Mouse (Mus musculus) layer of hippocampus, adult 2 months (tissue): ENCODE measurements around the gene Pik3c2g. TPM values are rescaled to one million over a fixed set of nuclear protein-coding genes. Genes with fewer than 3 reads are reported as not detected.
"Not testable (repeated sequence)": the region's sequence is repeated elsewhere in the genome, so short reads cannot be mapped to it uniquely, and the experiment has no call there.

Experiments
- DNase-seq, 2 experiments: peaks; one replicate each; pipeline ENCODE4 v3.0.0; 2022; ENCODE audit warnings: low spot score in 2 of 2
- H3K27ac ChIP-seq: fragments of 200-600 bp; 2 replicates; pipeline ENCODE4 v1.8.1; 2022
- H3K4me3 ChIP-seq: fragments of 200-600 bp; 2 replicates; pipeline ENCODE4 v1.8.1; 2022; ENCODE audit warnings: mild to moderate bottlenecking
- CTCF ChIP-seq: fragments of 200-600 bp; conservative IDR thresholded peaks from 2 replicates; pipeline ENCODE4 v1.8.1; 2022; ENCODE audit warnings: antibody characterized with exemption, mild to moderate bottlenecking, moderate library complexity
- total RNA-seq, 2 experiments: library from RNA; stranded (reverse); gene quantifications; 2 replicates each; pipeline ENCODE4 v1.2.3; 2021

Gene Pik3c2g
- total RNA-seq, 2 experiments from 2014 or later = 0.33 TPM; not detected in 1

DNA sequence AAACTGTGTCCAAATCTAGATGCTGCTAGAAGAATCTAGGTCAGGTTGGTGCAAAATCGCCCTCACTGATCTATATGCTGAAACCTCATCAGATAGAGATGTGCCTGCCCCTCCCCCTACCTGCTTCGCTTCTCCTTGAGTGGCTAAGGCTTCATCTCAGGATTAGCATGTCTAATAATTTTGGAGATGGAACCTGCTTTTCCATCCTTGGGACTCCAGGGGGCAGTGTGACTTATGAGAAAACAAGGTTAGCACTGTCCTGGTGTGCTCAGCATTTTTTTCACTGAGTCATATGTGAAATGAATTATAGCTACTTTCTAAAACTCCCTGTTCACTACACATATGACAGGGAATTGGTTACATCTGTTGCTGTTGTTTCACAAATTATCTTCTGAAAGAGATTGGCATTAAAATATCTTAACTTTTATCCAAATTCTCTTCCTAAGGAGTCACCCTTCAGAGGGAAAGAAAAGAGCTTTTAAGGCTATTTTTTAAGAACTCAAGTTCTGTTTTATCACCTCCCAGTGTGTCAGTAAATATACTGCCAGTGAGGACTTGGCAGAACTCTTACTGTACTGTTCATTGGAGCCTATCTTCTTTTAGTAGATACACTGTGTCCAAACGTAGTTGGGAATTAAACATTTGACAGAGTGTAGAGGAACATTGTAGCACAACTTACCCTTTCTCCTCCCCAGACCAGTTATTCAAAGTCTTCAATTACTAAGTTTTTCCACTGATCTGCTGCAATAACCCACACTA, 287.6 kb downstream of the Pik3c2g start:
- Histone ChIP-seq H3K4me3 (no peak overlapping the region), H3K27ac (peak overlapping the region; percentile 1; the same call in 1 of the 2 replicates)
- peak; percentile 90 for TF ChIP-seq CTCF
- DNase-seq = peak; percentile 53 to 62

DNA sequence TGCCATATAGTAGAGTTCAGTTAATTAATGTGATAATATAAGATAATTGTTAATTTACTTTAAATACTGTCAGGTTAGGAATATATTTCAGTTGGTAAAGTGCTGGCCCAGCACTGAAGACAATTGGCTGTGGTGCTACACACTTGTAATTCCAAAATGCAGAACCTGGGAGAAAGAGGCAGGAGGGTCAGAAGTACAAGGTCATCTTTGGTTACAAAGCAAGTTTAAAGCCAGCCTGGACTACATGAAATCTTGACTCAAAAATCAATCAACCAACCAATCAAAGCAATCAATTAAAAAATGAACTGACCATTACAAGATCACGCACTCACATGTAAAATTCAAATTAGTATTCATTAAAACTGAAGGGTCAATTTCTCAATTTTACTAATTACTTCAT, 289.7 kb downstream of the Pik3c2g start:
- DNase-seq = no peak
- Histone ChIP-seq H3K4me3 (no peak overlapping the region), H3K27ac (no peak overlapping the region)
- TF ChIP-seq CTCF = no peak

DNA sequence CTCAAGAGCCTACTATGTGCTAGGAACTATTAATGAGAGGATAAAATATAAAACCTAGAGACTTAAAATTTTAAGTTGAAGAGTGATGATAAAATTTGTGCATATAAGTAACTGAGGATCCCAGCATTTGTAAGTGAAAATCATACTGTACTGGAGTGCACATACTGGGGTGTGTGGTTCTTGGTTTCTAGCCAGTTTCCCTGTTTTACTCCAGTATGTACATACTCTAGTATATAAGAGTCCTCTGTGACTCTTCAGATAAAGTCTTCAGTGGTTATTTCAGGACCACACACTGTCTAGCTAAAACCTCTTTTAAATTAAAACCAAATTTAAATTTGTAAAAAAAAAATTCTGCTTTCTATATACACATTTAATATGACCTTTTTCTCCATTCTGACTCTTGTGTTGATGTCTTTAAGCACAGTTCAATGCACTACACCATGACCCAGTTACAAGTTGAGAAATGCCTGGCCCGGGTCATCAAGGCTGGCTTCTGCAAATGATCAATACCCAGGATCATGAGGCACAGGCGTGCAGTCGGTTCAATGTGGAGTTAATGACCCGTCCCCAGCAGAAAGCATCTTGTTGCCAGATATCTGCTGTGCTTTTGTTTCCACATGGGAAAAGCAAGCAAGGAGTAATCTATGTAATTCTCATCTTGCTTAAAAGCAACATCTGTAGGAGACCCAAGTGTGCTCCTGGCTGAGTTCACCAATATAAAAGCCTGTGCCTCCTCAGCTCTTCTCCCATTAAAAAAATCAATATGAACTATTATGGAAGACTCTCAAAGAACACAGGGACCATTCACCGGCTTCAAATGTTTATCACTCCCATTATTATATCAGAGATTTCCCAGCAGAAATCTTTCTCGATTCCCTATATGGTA, 290.7 kb downstream of the Pik3c2g start:
- peak overlapping the region; percentile 67 for H3K27ac ChIP-seq
- TF ChIP-seq CTCF = no peak
- no peak overlapping the region for H3K4me3 ChIP-seq
- DNase-seq = no peak

DNA sequence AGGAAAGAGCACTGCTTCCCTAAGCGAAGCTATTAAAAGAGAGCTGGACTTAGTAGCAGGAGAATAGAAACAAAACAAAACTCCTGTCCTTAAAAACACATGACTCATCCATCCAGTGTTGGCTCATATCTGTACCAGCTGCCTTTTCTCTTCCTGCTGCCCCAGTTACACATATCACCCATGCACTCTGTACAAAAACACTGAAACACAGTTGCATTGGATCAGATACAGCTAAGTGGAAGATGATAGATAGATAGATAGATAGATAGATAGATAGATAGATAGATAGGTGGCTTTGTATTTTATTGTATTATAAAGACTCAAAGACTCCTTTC, 291.3 kb downstream of the Pik3c2g start:
- H3K27ac ChIP-seq = peak overlapping the region; percentile 67
- H3K4me3 ChIP-seq = no peak overlapping the region
- DNase-seq = peak in 1 of 2 experiments; percentile 4
- TF ChIP-seq CTCF = no peak

DNA sequence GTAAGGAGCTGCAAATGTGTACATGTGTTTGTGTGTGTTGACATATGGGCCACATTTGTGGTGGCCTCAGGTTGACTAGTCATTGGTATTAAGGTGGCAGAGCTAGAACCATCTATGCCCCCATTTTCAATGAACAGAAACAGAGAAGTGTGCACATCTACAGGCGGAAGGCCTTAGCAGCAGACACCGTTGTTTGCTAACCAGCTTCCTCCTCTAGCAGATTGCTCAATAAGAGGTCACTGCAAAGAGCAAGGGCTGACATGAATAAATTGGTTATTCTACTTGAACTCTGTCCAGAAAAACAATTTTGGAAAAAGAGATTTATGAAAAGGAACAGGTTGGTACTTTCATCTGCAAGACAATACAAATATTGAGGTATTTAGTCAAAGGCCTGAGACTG, 295.1 kb downstream of the Pik3c2g start:
- Histone ChIP-seq H3K27ac (no peak overlapping the region), H3K4me3 (no peak overlapping the region)
- no peak for DNase-seq
- TF ChIP-seq CTCF = no peak

DNA sequence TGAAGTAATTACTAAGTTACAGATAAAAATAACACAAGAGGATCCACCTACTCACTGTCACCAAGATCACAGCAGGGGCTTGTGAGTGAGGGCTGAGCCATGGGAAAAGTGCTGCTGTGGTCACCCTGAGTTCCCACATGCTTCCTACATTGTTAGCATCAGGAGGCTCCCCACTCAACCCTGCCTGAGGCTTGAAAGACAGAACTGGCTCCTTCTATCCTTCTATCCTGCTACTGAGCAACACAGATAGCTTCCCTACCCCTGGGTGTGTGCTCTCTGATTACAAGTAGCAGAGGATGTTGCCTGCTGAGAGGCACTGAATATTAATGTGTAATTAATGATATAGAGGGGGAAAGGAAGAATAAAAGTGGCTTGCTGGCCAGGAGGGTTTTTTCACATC, 300.2 kb downstream of the Pik3c2g start:
- DNase-seq = no peak
- Histone ChIP-seq H3K27ac (no peak overlapping the region), H3K4me3 (no peak overlapping the region)
- TF ChIP-seq CTCF = no peak

DNA sequence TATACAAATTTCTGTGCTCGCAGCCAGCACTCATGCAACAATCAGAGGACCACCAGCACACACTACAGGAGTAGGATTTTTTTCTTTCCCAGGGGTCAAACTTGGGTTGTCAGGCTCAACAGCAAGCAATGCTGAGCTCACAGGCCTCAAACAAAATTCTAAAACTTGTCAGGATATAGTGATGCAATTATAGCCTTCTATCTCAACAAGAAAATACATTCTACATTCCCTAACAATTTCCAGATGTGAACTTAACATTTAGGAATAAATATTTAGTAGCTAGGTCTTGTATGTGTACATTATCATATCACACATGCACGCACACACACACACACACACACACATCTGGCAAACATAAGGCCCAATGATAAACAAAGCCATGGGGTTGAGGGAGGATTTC, 308.6 kb downstream of the Pik3c2g start:
- H3K27ac ChIP-seq = no peak overlapping the region
- no peak for DNase-seq
- no peak for TF ChIP-seq CTCF
- H3K4me3 ChIP-seq = no peak overlapping the region

DNA sequence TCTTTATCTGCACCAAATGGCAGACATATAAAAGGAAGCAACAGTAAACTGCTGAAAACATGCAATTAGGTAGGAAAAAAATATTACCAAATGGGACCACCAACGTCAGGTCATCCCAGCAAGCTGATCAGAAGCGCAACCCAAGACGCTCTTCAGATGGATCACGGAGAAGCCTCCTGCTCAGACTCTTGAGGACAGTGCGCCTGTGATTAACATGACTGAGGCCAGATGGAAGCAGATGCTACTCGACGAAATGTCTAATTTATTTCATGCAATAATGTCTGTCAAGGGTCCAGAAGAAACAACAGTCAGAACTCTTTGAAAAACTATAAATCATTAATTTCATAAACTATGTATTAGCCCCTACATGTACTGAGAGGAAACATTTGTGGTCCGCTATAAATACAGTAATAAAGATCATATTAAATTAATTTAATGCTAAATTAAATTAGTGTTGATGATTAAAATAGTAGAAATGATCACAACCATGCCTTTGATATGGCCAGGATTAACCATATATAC, 312.7 kb downstream of the Pik3c2g start:
- Histone ChIP-seq H3K27ac (no peak overlapping the region), H3K4me3 (no peak overlapping the region)
- TF ChIP-seq CTCF = no peak
- DNase-seq = no peak

DNA sequence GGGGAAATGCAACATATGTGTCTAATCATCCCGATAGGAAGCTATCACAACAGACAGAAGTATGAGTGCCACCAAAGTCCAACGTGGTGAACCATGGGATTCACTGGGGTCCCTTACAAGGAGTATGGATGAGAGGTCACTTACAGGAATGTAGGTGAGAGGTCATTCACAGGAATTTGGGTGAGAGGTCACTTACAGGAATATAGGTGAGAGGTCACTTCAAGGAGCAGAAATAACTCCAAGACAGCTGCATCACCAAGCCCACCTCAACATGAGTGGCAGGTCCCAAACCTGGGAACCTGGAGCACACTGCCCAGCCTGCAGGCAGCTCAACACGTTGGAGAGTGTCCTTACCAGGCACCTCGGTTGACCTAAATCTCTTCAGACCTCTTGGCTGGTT, 314.8 kb downstream of the Pik3c2g start:
- DNase-seq = no peak
- no peak for TF ChIP-seq CTCF
- H3K4me3 ChIP-seq = no peak overlapping the region
- no peak overlapping the region for H3K27ac ChIP-seq

DNA sequence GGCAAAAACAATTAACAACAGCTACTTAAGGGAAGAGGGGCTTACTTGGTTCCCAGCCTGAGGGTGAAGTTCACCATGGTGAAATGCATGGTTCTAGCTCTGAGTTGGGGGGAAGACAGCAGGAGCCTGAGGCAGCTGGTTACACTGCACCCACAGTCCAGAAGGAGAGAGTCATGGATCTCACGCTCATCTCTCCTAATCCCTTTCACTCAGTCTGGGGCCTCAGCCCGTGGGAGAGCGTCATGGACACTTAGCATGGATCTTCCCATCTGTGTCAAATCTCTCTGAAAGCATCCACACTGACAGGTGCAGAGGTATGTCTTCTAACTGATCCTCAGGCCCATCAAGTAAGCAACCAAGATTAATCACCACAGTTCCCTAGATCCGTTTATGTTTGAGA, 320.1 kb downstream of the Pik3c2g start:
- no peak for DNase-seq
- Histone ChIP-seq H3K4me3 (no peak overlapping the region), H3K27ac (no peak overlapping the region)
- TF ChIP-seq CTCF = no peak

DNA sequence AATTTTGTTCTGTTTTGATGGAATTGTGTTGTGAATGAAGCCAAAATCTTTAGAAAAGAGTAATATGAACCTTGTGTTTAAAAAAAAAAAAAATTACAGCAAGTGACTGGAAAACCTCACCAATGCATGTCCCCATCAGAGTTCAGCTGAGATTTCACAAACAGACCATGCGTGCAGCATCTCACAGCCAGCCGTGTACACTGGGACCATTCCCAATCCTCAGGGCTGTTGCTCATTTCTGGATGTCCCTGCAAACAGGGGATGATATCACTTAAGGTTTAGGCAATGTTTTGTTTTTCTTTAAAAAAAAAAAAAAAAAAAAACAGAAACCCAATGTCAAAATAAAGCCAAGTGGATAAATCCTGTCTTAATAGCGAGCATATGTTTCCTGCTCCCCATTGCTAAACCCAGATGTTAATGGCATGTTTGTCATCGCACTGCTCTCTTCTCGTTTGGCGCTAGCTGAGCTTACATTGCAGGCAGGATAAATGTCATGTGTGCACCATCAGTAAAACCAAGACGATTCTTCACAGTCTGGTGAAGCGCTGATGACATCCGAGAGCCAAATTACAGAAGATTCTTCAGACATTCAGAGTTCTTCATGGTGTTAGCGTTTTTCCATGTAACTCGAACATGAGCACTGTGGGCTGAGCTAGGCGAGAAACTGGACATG, 322.1 kb downstream of the Pik3c2g start:
- peak in 1 of 2 experiments; percentile 1 for DNase-seq
- no peak overlapping the region for H3K27ac ChIP-seq

DNA sequence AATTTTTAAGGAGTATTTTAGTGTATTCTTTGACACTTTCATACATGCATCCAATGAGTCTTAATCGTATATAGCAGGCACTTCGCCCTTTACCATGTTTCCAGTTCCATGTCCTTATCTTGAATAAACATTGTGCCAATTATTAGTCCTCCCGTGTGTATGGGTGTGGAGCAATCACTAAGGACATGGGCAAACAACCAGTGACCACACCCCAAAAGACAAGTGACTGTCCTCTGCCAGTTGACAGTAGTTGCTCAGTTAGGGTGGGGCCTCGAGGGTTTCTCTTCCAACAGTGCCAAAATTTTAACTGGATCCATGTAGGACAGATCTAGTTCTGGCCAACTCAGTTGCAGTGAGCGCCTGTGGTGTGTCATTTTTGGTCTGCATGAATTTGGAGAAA, 341.7 kb downstream of the Pik3c2g start:
- Histone ChIP-seq H3K4me3 (no peak overlapping the region), H3K27ac (no peak overlapping the region)
- no peak for TF ChIP-seq CTCF
- no peak for DNase-seq

More for the DNA sequence above, 322.1 kb downstream of the Pik3c2g start:
- no peak for TF ChIP-seq CTCF
- H3K4me3 ChIP-seq = no peak overlapping the region

DNA sequence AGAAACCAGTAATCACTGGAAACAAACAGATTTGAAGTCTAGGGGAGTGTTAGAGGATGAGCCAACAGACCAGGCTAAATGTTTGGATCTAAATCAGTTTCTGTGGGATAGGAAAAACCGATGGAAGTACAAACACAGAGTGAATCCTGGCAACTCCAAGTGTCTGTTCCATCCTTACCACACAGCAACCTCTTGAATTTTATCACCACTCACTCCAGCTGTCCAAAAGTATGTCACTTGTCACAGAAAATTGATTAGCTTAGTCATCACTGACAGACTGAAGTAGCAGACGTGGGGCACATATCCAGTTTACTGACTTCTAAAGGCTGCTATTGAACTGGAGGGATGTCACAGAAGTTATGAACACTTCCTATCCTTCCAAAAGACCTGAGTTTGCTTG, 347.8 kb downstream of the Pik3c2g start:
- peak in 1 of 2 experiments; percentile 58 for DNase-seq
- no peak overlapping the region for H3K4me3 ChIP-seq
- no peak for TF ChIP-seq CTCF

DNA sequence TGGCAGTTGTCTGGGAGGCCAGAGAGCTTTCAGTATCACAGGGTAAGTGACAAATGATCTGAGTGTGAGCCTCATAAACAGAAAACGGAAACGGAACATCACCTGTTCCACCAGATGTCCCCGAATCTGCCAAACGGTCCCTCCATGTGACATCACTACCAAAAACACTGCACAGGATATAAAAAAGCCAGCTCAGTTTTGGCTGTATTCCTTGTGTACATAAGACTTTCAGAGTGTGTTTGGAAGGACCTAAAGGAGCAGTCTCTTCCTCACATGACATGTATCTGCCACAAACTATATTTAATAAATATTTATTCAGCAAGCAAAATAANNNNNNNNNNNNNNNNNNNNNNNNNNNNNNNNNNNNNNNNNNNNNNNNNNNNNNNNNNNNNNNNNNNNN, 350.6 kb downstream of the Pik3c2g start:
- not testable (repeated sequence) for DNase-seq, H3K4me3 ChIP-seq, H3K27ac ChIP-seq

More for the DNA sequence above, 347.8 kb downstream of the Pik3c2g start:
- peak overlapping the region; percentile 18; the same call in 1 of the 2 replicates for H3K27ac ChIP-seq
